Mouse (Mus musculus): ENCODE measurements at regions not wholly inside any gene's neighbourhood (a gene's known extent, or its start where the extent isn't known, plus 50 kb on each side); places are given as distances from the start of the nearest gene placed in this dataset.

GRCm38 (mm10) chr8:115771060-115771459 lies 63.5 kb upstream of the Maf start:
- Histone ChIP-seq H3K4me1 (ENCODE audit: control insufficient read depth, insufficient read depth, low read length) (peaks cover 8% of the 10 kb centered on the region; the same call in 1 of the 2 replicates), H3K4me3 (replicated peaks; ENCODE audit: insufficient read depth, low read depth, low read length) (no peak overlapping the region), H3K27me3 (ENCODE audit: control insufficient read depth, insufficient read depth, low read length) (no peaks in the 10 kb centered on the region), H3K27ac (ENCODE audit: insufficient read depth, low read length) (no peak overlapping the region)
- DNase-seq, result no peak
- 89% methylated on average over 7 of the region's 7 CpGs for WGBS
- TF ChIP-seq CTCF (IDR thresholded peaks at IDR 0.05; ENCODE audit: borderline replicate concordance, insufficient read depth, low read depth, low read length) (no peak), POLR2A (IDR thresholded peaks at IDR 0.05; ENCODE audit: borderline replicate concordance, insufficient read depth, low read length) (no peak)

GRCm38 (mm10) chr8:115768631-115769030 lies 61.0 kb upstream of the Maf start:
- DNase-seq, result no peak
- Histone ChIP-seq H3K27ac (ENCODE audit: insufficient read depth, low read length) (no peak overlapping the region), H3K4me1 (ENCODE audit: control insufficient read depth, insufficient read depth, low read length) (peaks cover 18% of the 10 kb centered on the region), H3K27me3 (ENCODE audit: control insufficient read depth, insufficient read depth, low read length) (no peaks in the 10 kb centered on the region), H3K4me3 (replicated peaks; ENCODE audit: insufficient read depth, low read depth, low read length) (no peak overlapping the region)
- 96% methylated on average over 4 of the region's 4 CpGs for WGBS
- no peak for TF ChIP-seq POLR2A (IDR thresholded peaks at IDR 0.05; ENCODE audit: borderline replicate concordance, insufficient read depth, low read length)

- peak in 1 of 2 experiments; percentile 41 for DNase-seq
- no peaks in the 10 kb centered on the region for H3K27me3 ChIP-seq (ENCODE audit: control insufficient read depth, insufficient read depth, low read length)
- peaks cover 18% of the 10 kb centered on the region for H3K4me1 ChIP-seq (ENCODE audit: control insufficient read depth, insufficient read depth, low read length)
- WGBS, result 54% methylated on average over 9 of the region's 9 CpGs
- no peak overlapping the region for H3K27ac ChIP-seq (ENCODE audit: insufficient read depth, low read length)
- H3K4me3 ChIP-seq (replicated peaks; ENCODE audit: insufficient read depth, low read depth, low read length), result no peak overlapping the region
- TF ChIP-seq POLR2A (IDR thresholded peaks at IDR 0.05; ENCODE audit: borderline replicate concordance, insufficient read depth, low read length) (no peak), CTCF (IDR thresholded peaks at IDR 0.05; ENCODE audit: borderline replicate concordance, insufficient read depth, low read depth, low read length) (no peak)
Measured at GRCm38 (mm10) chr8:115766218-115766898, 58.8 kb upstream of the Maf start.

- no peak overlapping the region for H3K27ac ChIP-seq (ENCODE audit: insufficient read depth, low read length)
- 35% methylated on average over 4 of the region's 4 CpGs for WGBS
- DNase-seq, result peak; percentile 73 to 88
- no peak overlapping the region for H3K4me3 ChIP-seq (replicated peaks; ENCODE audit: insufficient read depth, low read depth, low read length)
- no peaks in the 10 kb centered on the region for H3K27me3 ChIP-seq (ENCODE audit: control insufficient read depth, insufficient read depth, low read length)
- TF ChIP-seq CTCF (IDR thresholded peaks at IDR 0.05; ENCODE audit: borderline replicate concordance, insufficient read depth, low read depth, low read length) (no peak), POLR2A (IDR thresholded peaks at IDR 0.05; ENCODE audit: borderline replicate concordance, insufficient read depth, low read length) (no peak)
- peaks cover 18% of the 10 kb centered on the region for H3K4me1 ChIP-seq (ENCODE audit: control insufficient read depth, insufficient read depth, low read length)
Measured at GRCm38 (mm10) chr8:115764551-115764950, 57.0 kb upstream of the Maf start.

DNA sequence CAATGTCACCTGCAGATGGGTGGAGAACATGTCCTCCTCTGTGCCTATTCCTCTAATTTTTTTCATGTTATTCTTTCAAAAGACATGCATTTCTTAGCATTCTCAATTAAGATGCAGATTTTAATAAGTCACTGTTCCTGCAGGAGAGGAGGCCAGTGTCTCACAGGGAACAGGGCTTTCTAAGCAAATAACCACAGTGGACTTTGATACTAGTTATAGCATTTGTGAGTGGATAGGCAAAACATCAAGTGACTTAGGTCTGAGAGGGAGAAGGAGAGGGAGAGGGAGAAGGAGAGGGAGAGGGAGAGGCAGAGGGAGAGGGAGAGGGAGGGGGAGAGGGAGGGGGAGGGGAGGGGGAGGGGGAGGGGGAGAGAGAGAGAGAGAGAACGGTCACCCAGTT lies 50.4 kb upstream of the Maf start:
- Histone ChIP-seq H3K4me1 (ENCODE audit: control insufficient read depth, insufficient read depth, low read length) (peaks cover 4% of the 10 kb centered on the region; the same call in 1 of the 2 replicates), H3K27me3 (ENCODE audit: control insufficient read depth, insufficient read depth, low read length) (no peaks in the 10 kb centered on the region), H3K27ac (ENCODE audit: insufficient read depth, low read length) (no peak overlapping the region), H3K4me3 (replicated peaks; ENCODE audit: insufficient read depth, low read depth, low read length) (no peak overlapping the region)
- WGBS, result 100% methylated on average over 1 of the region's 1 CpGs
- no peak for TF ChIP-seq POLR2A (IDR thresholded peaks at IDR 0.05; ENCODE audit: borderline replicate concordance, insufficient read depth, low read length)
- no peak for TF ChIP-seq CTCF (IDR thresholded peaks at IDR 0.05; ENCODE audit: borderline replicate concordance, insufficient read depth, low read depth, low read length)
- DNase-seq, result no peak

Measured in cerebellum, adult 2 months (tissue).